Mouse (Mus musculus): ENCODE measurements around the gene Cacna1c. TPM values are rescaled to one million over a fixed set of nuclear protein-coding genes. Genes with fewer than 3 reads are reported as not detected.

Gene Cacna1c
- total RNA-seq, 1 experiment, result 0.98 TPM

GRCm38 (mm10) chr6:118649121-118649783, 547.0 kb downstream of the Cacna1c start:
- in situ Hi-C loops (cut with MboI; ENCODE audit: low sequenced_read_pairs in 2 of 2, unreplicated experiment in 2 of 2), result loop anchor here (10.0 to 25.0 kb wide), 2 partner anchors 456 to 463 kb away; no protein-coding TSS in a partner anchor

GRCm38 (mm10) chr6:118646265-118647061, 549.8 kb downstream of the Cacna1c start:
- H3K27ac ChIP-seq (ENCODE audit: insufficient read depth, low read depth, low read length, poor library complexity, severe bottlenecking), result no peak overlapping the region
- no peaks in the 10 kb centered on the region for H3K9me3 ChIP-seq (ENCODE audit: control insufficient read depth, insufficient read depth, low read depth, low read length)
- TF ChIP-seq ZC3H11A (IDR thresholded peaks at IDR 0.05; ENCODE audit: borderline replicate concordance, low read depth, low read length), result peak; percentile 72; the same call in 1 of the 2 replicates
- TF ChIP-seq HCFC1 (IDR thresholded peaks at IDR 0.05; ENCODE audit: borderline replicate concordance, insufficient read depth, low read length), result no peak
- no peak for TF ChIP-seq CHD2 (IDR thresholded peaks at IDR 0.05; ENCODE audit: low read depth, low read length)
- no peak for TF ChIP-seq ZNF384 (IDR thresholded peaks at IDR 0.05; ENCODE audit: low read depth, low read length)
- TF ChIP-seq MAFK (IDR thresholded peaks at IDR 0.05; ENCODE audit: insufficient read depth, low read depth, low read length), result no peak
- no peaks in the 10 kb centered on the region for H3K36me3 ChIP-seq (ENCODE audit: control insufficient read depth, insufficient read depth, low read length, poor library complexity, severe bottlenecking)
- no peak overlapping the region for H3K4me3 ChIP-seq (ENCODE audit: insufficient read depth in 1 of 2, low read depth in 1 of 2, low read length in 2 of 2, poor library complexity in 1 of 2, severe bottlenecking in 1 of 2)
- H3K4me1 ChIP-seq (ENCODE audit: control insufficient read depth in 2 of 2, insufficient read depth in 2 of 2, low read length in 2 of 2, poor library complexity in 1 of 2), result peaks cover 0 to 4% of the 10 kb centered on the region in 2 experiments; a peak in 1 of 4 replicates
- H3K9ac ChIP-seq (ENCODE audit: insufficient read depth, low read depth, low read length, poor library complexity, severe bottlenecking), result no peak overlapping the region
- in situ Hi-C loops (cut with MboI; ENCODE audit: low sequenced_read_pairs in 2 of 2, unreplicated experiment in 2 of 2), result loop anchor here (10.0 to 25.0 kb wide), 2 partner anchors 458 to 466 kb away; no protein-coding TSS in a partner anchor
- DNase-seq (ENCODE audit: low read depth, low spot score), result peak; percentile 52

More at GRCm38 (mm10) chr6:118649121-118649783, 547.0 kb downstream of the Cacna1c start:
- H3K4me1 ChIP-seq (ENCODE audit: control insufficient read depth in 2 of 2, insufficient read depth in 2 of 2, low read length in 2 of 2, poor library complexity in 1 of 2), result no peaks in the 10 kb centered on the region
- H3K27ac ChIP-seq (ENCODE audit: insufficient read depth, low read depth, low read length, poor library complexity, severe bottlenecking), result no peak overlapping the region
- no peaks in the 10 kb centered on the region for H3K36me3 ChIP-seq (ENCODE audit: control insufficient read depth, insufficient read depth, low read length, poor library complexity, severe bottlenecking)
- H3K4me3 ChIP-seq (ENCODE audit: insufficient read depth in 1 of 2, low read depth in 1 of 2, low read length in 2 of 2, poor library complexity in 1 of 2, severe bottlenecking in 1 of 2), result no peak overlapping the region
- no peak for DNase-seq (ENCODE audit: low read depth, low spot score)
- TF ChIP-seq CHD2 (IDR thresholded peaks at IDR 0.05; ENCODE audit: low read depth, low read length) (no peak), ZC3H11A (IDR thresholded peaks at IDR 0.05; ENCODE audit: borderline replicate concordance, low read depth, low read length) (no peak), HCFC1 (IDR thresholded peaks at IDR 0.05; ENCODE audit: borderline replicate concordance, insufficient read depth, low read length) (no peak), ZNF384 (IDR thresholded peaks at IDR 0.05; ENCODE audit: low read depth, low read length) (no peak), MAFK (IDR thresholded peaks at IDR 0.05; ENCODE audit: insufficient read depth, low read depth, low read length) (no peak)
- no peaks in the 10 kb centered on the region for H3K9me3 ChIP-seq (ENCODE audit: control insufficient read depth, insufficient read depth, low read depth, low read length)
- no peak overlapping the region for H3K9ac ChIP-seq (ENCODE audit: insufficient read depth, low read depth, low read length, poor library complexity, severe bottlenecking)

GRCm38 (mm10) chr6:118644866-118645265, 551.4 kb downstream of the Cacna1c start:
- Histone ChIP-seq H3K9ac (ENCODE audit: insufficient read depth, low read depth, low read length, poor library complexity, severe bottlenecking) (no peak overlapping the region), H3K36me3 (ENCODE audit: control insufficient read depth, insufficient read depth, low read length, poor library complexity, severe bottlenecking) (no peaks in the 10 kb centered on the region), H3K27ac (ENCODE audit: insufficient read depth, low read depth, low read length, poor library complexity, severe bottlenecking) (no peak overlapping the region), H3K9me3 (ENCODE audit: control insufficient read depth, insufficient read depth, low read depth, low read length) (no peaks in the 10 kb centered on the region), H3K4me3 (ENCODE audit: insufficient read depth in 1 of 2, low read depth in 1 of 2, low read length in 2 of 2, poor library complexity in 1 of 2, severe bottlenecking in 1 of 2) (no peak overlapping the region), H3K4me1 (ENCODE audit: control insufficient read depth in 2 of 2, insufficient read depth in 2 of 2, low read length in 2 of 2, poor library complexity in 1 of 2) (peaks cover 0 to 4% of the 10 kb centered on the region in 2 experiments; a peak in 1 of 4 replicates)
- DNase-seq (ENCODE audit: low read depth, low spot score), result no peak
- TF ChIP-seq HCFC1 (IDR thresholded peaks at IDR 0.05; ENCODE audit: borderline replicate concordance, insufficient read depth, low read length) (no peak), CHD2 (IDR thresholded peaks at IDR 0.05; ENCODE audit: low read depth, low read length) (no peak), ZNF384 (IDR thresholded peaks at IDR 0.05; ENCODE audit: low read depth, low read length) (no peak), MAFK (IDR thresholded peaks at IDR 0.05; ENCODE audit: insufficient read depth, low read depth, low read length) (no peak), ZC3H11A (IDR thresholded peaks at IDR 0.05; ENCODE audit: borderline replicate concordance, low read depth, low read length) (no peak)
- in situ Hi-C loops (cut with MboI; ENCODE audit: low sequenced_read_pairs in 2 of 2, unreplicated experiment in 2 of 2), result loop anchor here (10.0 to 25.0 kb wide), 2 partner anchors 460 to 467 kb away; no protein-coding TSS in a partner anchor

GRCm38 (mm10) chr6:118643541-118643940, 552.7 kb downstream of the Cacna1c start:
- H3K4me3 ChIP-seq (ENCODE audit: insufficient read depth in 1 of 2, low read depth in 1 of 2, low read length in 2 of 2, poor library complexity in 1 of 2, severe bottlenecking in 1 of 2), result no peak overlapping the region
- no peak overlapping the region for H3K9ac ChIP-seq (ENCODE audit: insufficient read depth, low read depth, low read length, poor library complexity, severe bottlenecking)
- no peaks in the 10 kb centered on the region for H3K36me3 ChIP-seq (ENCODE audit: control insufficient read depth, insufficient read depth, low read length, poor library complexity, severe bottlenecking)
- H3K27ac ChIP-seq (ENCODE audit: insufficient read depth, low read depth, low read length, poor library complexity, severe bottlenecking), result no peak overlapping the region
- in situ Hi-C loops (cut with MboI; ENCODE audit: low sequenced_read_pairs in 2 of 2, unreplicated experiment in 2 of 2), result loop anchor here (10.0 to 25.0 kb wide), 2 partner anchors 461 to 469 kb away; no protein-coding TSS in a partner anchor
- H3K9me3 ChIP-seq (ENCODE audit: control insufficient read depth, insufficient read depth, low read depth, low read length), result no peaks in the 10 kb centered on the region
- no peak for TF ChIP-seq ZC3H11A (IDR thresholded peaks at IDR 0.05; ENCODE audit: borderline replicate concordance, low read depth, low read length)
- no peak for TF ChIP-seq HCFC1 (IDR thresholded peaks at IDR 0.05; ENCODE audit: borderline replicate concordance, insufficient read depth, low read length)
- no peak for TF ChIP-seq MAFK (IDR thresholded peaks at IDR 0.05; ENCODE audit: insufficient read depth, low read depth, low read length)
- no peak for TF ChIP-seq ZNF384 (IDR thresholded peaks at IDR 0.05; ENCODE audit: low read depth, low read length)
- no peak for TF ChIP-seq CHD2 (IDR thresholded peaks at IDR 0.05; ENCODE audit: low read depth, low read length)
- H3K4me1 ChIP-seq (ENCODE audit: control insufficient read depth in 2 of 2, insufficient read depth in 2 of 2, low read length in 2 of 2, poor library complexity in 1 of 2), result peaks cover 0 to 4% of the 10 kb centered on the region in 2 experiments; a peak in 1 of 4 replicates
- DNase-seq (ENCODE audit: low read depth, low spot score), result no peak
